Mouse (Mus musculus) mouse trophoblast stem cell (cell line): ENCODE measurements around the gene Hist1h2ad.

Source experiments
- in situ Hi-C, 2 experiments: fragments of 300-500 bp; cut with MseI, MboI; formaldehyde crosslinking; loops; 2 replicates in 1 of 2; 3 replicates in 1 of 2; pipeline ENCODE4 v1.15.1; 2025

The Hist1h2ad gene

GRCm38 (mm10) chr13:23620056-23620732 lies 46.0 kb downstream of the Hist1h2ad start:
- in situ Hi-C loops: loop anchor here in 1 of 2 experiments (10.0 kb wide), 1 partner anchor 55 kb away; no protein-coding TSS in a partner anchor

- in situ Hi-C loops: loop anchor here in 1 of 2 experiments (10.0 kb wide), 1 partner anchor 54 kb away; no protein-coding TSS in a partner anchor
Observed at GRCm38 (mm10) chr13:23620733-23621531, 46.8 kb downstream of the Hist1h2ad start, which contains the start of gene Hist1h2be. Gene Hist1h2be, minus strand, starts transcription at chr13:23621124.

GRCm38 (mm10) chr13:23621532-23622174 lies 47.5 kb downstream of the Hist1h2ad start:
- in situ Hi-C loops: loop anchor here in 1 of 2 experiments (10.0 kb wide), 1 partner anchor 53 kb away; no protein-coding TSS in a partner anchor

- in situ Hi-C loops: loop anchor here in 1 of 2 experiments (10.0 kb wide), 1 partner anchor 53 kb away; no protein-coding TSS in a partner anchor
Observed at GRCm38 (mm10) chr13:23622175-23622671, 48.0 kb downstream of the Hist1h2ad start, which contains the start of gene Hist1h1e. Gene Hist1h1e, minus strand, starts transcription at chr13:23622558.

GRCm38 (mm10) chr13:23622861-23623450 lies 48.8 kb downstream of the Hist1h2ad start:
- in situ Hi-C loops: loop anchor here in 1 of 2 experiments (10.0 kb wide), 1 partner anchor 52 kb away; no protein-coding TSS in a partner anchor
